Mouse (Mus musculus) kidney, adult 9 months (tissue): ENCODE results near the gene Vhl.
A peak's percentile ranks its signal among the peaks of the same experiment; 100 is the strongest.

Source experiments
- DNase-seq: peaks from one replicate; pipeline ENCODE4 v3.0.0; 2022

The Vhl gene

DNA sequence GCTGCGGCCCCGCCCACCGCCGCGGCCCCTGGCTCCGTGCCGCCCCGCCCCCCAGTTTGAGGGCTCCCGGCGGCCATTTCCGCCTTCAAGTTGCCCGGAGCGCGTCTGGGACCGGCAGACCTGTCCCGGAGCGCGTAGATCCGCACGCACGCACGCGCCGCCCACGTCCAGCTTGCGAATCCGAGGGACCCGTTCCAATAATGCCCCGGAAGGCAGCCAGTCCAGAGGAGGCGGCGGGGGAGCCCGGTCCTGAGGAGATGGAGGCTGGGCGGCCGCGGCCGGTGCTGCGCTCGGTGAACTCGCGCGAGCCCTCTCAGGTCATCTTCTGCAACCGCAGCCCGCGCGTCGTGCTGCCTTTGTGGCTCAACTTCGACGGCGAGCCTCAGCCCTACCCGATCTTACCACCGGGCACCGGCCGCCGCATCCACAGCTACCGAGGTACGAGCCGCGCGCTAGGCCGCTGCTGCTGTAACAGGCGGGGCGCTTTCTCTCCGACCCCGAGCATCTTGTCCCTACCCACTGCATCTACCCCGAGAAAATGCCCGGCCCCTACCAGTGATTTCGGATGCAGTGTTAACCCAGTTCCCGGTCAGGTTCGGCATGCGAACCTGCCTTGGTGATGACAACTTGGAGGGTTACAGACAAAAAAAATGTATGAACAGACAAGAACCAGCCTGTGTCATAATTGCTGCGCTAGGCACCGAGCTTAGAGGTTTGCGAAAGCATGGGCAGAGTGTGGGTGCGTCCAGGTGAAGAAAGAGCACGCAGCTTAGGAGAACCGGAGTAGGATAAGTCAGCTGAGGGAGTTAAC, at the start of gene Vhl:
TSS of gene Vhl (plus strand) at position 19 of the 811 bp plus-strand sequence.
- peak; percentile 92 for DNase-seq

DNA sequence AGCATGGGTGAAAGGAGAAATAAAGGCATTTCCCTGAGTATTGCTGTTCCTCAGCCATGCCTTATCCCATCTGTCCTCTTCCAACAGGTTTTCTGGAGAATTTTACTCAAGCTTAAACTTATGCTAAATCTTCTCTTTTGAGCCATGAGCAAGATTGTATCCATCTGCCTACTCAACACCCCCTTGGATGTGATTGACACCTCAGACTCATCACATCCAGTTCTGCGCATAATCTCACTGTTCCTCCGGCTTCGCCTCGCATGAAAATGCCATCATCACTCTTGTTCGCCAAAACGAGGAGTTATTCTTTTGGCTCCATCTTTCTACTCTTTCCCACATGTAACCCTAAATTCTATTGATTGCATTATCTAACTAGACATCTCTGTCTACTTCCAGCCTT, 47.7 kb upstream of the Vhl start:
- DNase-seq = no peak

GRCm38 (mm10) chr6:113579306-113579705, 44.5 kb upstream of the Vhl start:
- no peak for DNase-seq

DNA sequence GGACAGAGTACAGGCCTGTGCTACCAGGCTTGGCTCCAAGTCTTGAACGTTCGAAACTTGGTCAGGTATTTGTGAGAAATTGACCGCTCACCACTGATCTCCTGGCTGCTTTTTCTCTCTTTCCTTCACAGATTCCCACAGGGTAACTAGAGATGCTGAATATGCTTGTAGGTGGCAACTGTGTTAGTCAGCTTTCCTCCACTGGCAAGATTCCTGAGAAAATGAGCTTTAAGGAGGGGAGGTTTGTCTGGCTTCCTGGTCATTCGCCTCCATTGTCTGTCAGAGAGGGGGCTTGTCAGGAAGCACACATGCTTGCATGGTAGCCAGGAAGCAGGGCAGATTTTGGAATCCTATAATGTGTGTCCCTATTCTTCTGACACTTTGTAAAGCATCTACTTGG, 40.7 kb upstream of the Vhl start:
- no peak for DNase-seq

GRCm38 (mm10) chr6:113585065-113585464, 38.7 kb upstream of the Vhl start:
- DNase-seq = no peak

GRCm38 (mm10) chr6:113586466-113587183, 37.1 kb upstream of the Vhl start:
- peak; percentile 80 for DNase-seq

DNA sequence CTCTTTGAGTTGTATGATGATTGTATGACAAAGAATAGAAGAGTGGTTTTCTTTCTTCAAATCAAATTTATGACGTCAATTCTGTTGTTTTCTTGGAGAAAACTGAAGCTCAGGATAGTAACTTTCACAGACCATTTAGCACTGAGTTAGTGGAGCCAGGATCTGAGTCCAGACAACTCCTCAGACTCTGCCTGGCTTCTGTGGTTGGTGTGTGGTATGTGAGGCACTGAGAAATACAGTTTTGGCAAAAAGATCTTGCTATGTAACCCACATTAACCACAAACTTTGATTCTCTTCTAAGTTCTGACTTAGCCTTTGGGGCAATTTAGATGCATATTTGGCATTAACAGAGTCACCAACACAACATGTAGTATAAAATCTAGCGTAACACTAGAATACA, 31.1 kb upstream of the Vhl start:
- no peak for DNase-seq

GRCm38 (mm10) chr6:113597945-113598344, 25.8 kb upstream of the Vhl start:
- DNase-seq = no peak

GRCm38 (mm10) chr6:113599833-113600232, 23.9 kb upstream of the Vhl start:
- DNase-seq = no peak

DNA sequence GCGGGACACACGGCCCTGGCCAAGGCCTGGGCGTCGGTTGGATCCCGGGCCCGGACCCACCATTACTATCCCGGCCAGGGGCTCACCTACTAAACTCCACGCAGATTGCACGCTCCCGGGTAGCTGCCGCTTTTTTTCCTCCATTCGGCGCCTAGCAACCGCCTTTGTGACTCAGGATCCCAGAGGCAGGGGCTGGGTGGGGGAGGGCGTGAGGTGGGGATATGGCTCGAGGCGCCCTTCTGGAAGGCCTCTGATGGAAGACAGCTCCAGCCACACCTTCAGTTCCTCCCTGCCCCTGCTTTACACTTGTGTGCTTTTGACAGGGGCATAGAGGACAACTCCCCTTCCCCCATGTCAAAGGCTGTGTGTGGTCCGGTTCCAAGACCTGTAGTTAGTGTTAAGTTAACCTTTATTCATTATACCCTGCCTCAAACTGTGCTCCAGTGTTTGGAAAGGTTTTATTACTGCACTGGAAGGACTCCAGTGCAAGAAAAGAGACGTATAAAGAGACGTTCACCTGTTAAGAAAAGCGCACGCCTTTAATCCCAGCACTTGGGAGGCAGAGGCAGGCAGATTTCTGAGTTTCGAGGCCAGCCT, 23.1 kb upstream of the Vhl start, which contains the start of gene Fancd2os:
TSS of gene Fancd2os (minus strand) at position 173 of the 597 bp plus-strand sequence.
- DNase-seq = peak; percentile 54

DNA sequence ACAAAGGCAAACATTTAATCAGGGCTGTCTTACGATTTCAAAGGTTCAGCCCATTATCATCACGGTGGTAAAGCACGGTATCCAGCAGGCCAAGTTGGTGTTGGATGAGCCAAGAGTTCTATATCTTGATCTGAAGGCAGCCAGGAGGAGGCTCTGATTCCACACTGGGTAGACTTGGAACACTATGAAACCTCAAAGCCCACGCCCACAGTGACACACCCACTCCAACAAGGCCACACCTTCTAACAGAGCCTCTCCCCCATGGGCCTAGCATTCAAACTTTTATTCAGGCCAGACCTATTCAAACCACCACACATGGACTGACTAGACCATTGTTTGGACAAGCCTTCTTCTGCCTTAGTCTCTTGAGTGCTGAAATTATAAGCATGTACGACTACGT, 20.9 kb upstream of the Vhl start:
- no peak for DNase-seq

GRCm38 (mm10) chr6:113603993-113604392, 19.8 kb upstream of the Vhl start:
- no peak for DNase-seq

GRCm38 (mm10) chr6:113604432-113605223, 19.1 kb upstream of the Vhl start, which contains the start of gene Brk1:
Gene Brk1 (plus strand): TSS chr6:113604772.
- peak; percentile 88 for DNase-seq

DNA sequence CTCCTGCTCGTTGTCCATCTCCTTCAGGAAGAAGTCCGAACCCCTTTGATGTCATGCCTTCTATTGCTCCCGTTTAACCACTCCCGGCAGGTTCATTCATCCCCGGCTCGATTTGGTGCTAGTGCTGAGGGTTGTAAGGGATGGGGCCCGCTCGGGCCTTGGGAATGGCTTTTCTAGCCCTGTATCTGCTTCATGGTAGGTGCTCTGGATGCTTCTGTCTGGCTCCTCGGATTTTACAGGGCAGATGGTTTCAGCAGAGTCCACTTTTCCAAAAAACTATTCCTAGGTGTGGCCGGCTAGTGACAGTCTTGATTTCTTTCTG, 18.6 kb upstream of the Vhl start:
- no peak for DNase-seq

DNA sequence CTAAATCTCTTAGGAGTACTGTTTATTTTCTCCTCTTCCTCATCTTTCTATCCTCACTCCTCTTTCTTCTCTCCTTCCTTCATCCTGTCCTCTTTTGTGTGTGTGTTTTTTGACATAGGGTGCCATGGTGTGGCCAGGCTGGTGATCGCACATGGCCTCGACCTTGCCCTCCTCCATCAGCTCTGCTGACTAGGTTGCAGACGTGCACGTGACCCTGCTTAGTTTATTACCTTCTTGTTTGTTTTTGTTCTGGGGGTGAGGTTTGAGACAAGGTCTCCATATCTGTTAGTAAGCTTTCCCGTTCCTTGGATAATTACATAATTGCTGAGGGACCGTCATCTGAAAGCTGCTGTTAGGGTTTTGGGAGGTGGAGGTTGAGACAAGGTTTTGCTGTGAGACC, 14.9 kb upstream of the Vhl start:
- no peak for DNase-seq

DNA sequence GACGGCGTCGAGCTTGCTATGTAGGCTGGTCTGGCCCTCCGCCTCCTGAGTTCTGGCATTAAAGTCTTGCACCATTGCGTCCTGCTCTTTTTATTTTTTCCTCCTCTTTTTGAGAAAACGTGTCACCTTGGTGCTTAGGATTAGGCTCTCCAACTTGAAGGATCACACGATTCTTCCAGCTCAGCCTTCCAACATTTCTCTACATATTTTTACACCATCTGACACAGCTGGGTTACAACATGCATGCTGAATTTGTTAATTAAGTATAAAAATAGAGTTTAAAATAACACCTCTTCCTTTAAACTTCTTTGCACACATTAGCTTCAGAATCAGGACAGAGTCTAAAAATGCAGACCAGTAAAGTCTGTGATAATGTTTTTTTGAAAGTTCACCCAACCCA, 14.5 kb upstream of the Vhl start:
- DNase-seq = no peak

DNA sequence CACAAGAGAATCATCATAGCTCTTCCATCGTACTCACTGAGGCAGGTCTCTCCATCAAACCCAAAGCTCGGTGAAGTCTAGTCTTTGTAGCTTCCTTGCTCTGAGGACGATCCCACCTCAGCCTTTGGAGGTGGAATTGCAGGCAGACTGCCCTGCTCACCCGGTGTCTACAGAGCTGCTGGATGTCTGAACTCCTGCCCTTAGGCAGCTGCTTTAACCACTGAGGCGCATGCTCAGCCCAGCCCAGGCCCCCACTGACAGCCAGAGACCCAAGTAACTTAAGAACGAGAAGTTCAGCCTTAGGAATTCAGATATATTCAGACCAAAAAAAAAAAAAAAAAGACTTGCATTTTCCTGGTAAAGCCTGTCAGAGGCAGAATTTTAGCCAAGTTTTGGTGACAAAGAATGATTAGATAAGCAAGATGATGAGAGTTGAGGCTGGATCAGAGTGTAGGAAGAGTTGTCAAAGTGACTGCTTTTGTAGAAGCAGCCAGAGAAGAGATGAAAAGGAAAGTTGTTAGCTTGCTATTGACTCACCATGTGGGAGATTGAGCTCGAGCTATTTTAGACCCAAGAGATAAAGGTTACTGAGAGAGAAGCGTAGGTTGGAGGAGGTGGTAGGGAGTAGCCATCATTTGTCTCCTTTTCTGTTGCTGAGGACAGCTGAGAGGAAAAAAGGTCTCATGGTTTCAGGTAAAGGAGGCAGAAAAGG, 11.3 kb upstream of the Vhl start:
- no peak for DNase-seq

DNA sequence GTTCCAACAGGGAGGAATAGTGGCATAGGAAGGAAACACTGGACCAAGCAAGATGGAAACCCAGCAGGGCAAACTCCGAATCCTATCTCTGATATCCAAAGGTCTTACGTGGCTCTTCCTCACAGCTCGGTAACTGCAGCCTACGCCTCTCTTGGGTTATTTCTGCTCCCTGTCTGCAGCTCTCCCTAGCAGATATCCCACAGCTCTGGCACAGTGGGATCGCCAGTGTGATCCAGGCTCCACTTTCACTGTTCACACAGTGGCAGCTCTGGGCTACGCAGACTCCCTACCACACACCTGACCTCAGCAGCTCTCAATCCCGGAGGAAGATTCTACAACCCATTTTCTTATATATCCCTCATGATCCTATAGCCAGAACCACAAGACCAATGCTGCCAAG, 9.6 kb upstream of the Vhl start:
- no peak for DNase-seq

GRCm38 (mm10) chr6:113614997-113615396, 8.8 kb upstream of the Vhl start:
- DNase-seq = no peak

DNA sequence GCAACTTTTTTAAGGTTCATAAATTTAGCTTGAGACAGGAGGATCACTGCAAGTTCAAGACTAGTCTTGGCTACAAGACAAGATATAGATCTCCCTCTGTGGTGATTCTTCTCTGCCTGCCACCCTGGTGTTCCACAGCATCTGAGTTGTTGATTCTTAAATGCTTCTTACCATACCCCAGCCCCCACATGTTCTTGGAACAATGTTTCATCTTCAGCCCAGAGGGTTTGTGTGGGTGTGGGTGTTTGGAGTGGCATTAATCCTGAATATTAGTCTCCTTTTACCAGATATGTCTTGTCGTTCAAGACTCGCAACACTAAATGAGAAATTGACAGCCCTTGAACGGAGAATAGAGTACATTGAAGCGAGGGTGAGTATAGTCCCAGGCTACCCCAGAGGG, 8.3 kb upstream of the Vhl start:
- DNase-seq = no peak

DNA sequence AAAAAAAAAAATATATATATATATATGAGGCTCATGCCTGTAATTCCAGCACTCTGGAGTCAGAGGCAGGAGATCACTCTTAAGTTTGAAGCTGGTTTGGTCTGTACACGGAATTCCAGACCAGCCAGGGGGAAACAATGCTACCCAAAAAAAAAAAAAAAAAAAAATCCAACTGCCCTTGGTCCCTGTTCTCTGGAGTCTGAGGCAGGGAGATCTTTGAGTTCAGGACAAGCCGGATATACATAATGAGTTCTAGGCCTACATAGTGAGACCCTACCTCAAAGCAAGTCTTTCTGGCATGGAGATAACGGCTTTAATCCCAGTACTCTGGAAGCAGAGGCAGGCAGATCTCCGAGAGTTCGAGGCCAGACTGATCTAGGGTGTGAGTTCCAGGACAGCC, 373 bp upstream of the Vhl start:
- no peak for DNase-seq

DNA sequence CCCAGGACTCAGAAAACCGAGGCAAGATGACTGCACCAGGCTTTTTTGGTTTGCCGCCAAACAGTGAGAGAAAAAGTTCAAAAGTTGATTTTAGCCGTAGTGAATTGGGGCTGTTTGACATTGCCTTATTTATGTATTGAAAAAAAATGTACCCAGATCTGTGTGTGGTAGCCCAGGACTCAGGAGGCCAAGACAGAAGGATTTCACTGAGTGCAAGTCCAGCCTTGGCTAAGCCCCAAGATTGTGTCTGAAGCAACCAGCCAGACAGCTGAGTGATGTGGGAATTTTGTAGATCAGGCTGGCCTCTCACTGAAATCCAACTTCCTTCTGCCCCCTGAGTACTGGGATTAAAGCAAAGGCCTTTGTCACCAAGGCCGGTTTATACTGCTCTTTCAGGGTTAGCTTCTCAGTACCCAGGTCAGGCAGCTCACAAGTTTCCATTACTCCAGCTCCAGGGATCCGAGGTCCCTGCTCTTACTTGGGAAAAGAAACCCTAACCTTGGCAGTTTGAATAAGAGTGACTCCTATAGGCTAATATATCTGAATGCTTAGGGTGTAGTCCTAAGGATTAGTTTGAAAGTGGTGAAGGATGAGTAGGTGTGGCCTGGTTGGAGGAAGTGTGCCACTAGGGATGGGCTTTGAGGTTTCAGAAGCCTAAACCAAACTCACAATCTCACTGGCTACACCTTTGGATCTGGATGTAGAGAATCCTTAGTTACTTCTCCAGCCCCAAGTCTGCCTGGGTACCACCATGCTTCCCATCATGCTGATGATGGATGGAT, 1.4 kb downstream of the Vhl start:
- DNase-seq = no peak
